Mouse (Mus musculus): ENCODE data around the gene Hoxb5.

Hoxb5 gene

DNA sequence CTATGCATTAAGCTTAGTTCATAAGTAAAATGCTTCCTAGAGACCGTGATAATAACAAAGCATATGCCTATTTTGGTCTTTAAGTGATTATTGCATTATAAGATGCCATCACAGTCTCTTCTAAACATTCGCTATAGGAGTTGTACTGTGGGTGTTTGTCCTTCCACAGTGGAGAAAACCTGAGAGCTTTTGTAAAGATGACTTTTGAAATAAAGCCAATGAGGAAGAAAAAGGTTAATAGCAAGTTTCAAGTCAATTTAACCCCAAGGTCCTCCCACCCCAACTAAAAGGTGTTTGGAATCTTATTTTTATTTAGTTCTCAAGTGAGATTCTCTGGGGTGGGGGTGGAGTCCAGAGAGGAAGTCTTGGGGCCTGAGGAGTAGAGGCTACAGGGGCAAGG is 10.0 kb downstream of the Hoxb5 start:
- no peak for TF ChIP-seq GATA4 (IDR thresholded peaks at IDR 0.05; ENCODE audit: insufficient replicate concordance, low read length)

DNA sequence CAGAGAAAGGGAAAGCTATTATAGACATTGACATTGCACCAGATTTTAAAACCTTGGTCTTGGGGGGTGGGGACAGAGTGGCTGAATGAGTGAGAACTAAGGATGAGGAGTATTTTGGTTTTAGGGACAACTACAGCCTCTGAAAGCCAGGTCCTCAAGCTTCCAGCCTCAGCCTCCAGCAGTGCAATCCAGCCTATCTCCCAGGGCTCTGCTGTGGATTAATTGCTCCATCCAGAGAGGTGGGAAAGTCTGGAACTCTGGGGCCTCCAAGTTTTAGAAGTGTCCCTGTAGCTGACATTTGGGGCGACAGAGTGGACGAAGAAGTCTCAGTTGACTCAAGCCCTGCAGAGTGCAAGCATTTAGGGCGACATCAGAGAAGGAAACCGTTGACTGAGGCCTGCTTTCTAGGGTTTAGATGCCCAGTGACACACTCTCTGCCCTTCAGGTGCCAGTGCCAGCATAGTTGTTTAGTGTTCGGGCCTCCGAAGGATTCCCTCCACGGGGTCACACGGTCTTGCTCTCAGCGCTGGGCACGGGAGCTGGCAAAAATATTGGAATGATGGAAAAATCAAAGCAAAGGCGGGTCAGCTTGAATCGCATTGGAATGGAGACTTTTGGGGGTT is 10.8 kb downstream of the Hoxb5 start:
- TF ChIP-seq GATA4 (IDR thresholded peaks at IDR 0.05; ENCODE audit: insufficient replicate concordance, low read length), result no peak

DNA sequence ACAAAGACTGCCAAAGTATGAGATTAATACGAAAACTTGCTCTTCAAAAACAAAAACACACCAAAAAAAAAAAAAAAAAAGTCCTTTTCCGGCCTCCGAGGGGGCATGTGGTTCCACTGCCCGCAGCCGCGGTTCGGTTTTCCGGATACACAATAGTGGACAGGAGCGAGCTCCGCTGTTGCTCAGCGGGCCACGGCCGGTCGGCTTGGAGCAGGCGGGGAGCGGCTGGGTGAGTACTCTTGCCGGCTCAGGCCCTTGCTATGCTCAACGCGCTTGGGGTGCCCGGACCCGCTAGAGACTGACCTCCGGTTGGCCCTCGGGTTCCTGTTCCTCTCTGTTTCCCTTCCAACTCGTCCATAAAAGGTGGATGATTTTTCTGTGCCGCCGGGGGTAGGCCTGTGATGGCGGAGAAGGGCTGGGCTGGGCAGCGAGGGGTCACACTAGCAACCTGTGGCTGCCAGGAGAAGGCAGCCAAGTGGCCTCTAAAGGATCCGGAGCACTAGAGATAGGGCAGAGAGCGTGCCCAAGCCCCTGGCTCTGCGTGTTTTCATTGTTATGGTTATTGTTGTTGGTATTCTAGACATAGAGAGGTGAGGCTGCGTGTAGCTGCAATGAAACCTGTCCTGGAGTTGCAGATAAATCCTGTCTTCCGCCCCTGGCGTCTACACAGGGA is 11.7 kb downstream of the Hoxb5 start:
- no peak for TF ChIP-seq GATA4 (IDR thresholded peaks at IDR 0.05; ENCODE audit: insufficient replicate concordance, low read length)

DNA sequence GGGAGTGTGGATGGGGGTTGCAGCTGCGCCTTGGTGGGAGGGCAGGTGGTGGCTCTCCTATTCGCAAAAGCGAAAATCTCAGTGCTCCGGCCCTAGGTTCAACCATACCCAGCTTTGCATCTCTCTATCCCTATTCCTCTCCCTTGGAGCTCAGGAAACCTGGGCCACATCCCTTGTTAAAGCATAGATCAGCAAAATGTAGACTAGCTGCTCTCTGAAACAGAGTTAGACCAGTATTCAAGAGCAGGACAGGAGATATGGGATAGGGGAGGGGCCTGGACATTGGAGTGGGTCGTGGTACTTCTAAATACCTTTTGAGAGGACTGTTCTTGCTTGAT is 12.2 kb downstream of the Hoxb5 start:
- TF ChIP-seq GATA4 (IDR thresholded peaks at IDR 0.05; ENCODE audit: insufficient replicate concordance, low read length), result no peak

GRCm38 (mm10) chr11:96316696-96317607 is 13.8 kb downstream of the Hoxb5 start:
- no peak for TF ChIP-seq GATA4 (IDR thresholded peaks at IDR 0.05; ENCODE audit: insufficient replicate concordance, low read length)

GRCm38 (mm10) chr11:96317608-96318367 is 14.7 kb downstream of the Hoxb5 start, which contains the start of gene Hoxb4:
Gene Hoxb4 (plus strand): TSS chr11:96318267.
- TF ChIP-seq GATA4 (IDR thresholded peaks at IDR 0.05; ENCODE audit: insufficient replicate concordance, low read length), result no peak

DNA sequence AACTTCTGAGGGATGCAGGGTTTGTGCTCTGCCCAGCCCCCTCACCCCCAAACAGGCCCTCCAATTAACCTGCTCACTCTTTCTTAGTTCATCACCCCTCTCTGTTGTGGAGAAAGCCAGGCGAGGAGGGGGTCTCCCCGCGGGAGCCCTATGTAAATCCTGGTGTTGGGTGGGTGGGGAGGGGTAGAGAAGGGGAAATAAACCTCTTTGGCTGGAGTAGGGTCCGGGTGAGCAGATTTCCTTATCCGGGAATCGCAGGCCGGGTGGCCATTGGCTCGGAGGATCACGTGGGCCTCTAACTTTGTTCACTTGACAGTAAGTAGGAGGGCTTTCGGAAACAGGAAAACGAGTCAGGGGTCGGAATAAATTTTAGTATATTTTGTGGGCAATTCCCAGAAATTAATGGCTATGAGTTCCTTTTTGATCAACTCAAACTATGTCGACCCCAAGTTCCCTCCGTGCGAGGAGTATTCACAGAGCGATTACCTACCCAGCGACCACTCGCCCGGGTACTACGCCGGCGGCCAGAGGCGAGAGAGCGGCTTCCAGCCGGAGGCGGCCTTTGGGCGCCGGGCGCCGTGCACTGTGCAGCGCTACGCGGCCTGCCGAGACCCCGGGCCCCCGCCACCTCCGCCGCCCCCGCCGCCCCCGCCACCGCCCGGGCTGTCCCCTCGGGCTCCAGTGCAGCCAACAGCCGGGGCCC is 15.4 kb downstream of the Hoxb5 start:
- no peak for TF ChIP-seq GATA4 (IDR thresholded peaks at IDR 0.05; ENCODE audit: insufficient replicate concordance, low read length)

DNA sequence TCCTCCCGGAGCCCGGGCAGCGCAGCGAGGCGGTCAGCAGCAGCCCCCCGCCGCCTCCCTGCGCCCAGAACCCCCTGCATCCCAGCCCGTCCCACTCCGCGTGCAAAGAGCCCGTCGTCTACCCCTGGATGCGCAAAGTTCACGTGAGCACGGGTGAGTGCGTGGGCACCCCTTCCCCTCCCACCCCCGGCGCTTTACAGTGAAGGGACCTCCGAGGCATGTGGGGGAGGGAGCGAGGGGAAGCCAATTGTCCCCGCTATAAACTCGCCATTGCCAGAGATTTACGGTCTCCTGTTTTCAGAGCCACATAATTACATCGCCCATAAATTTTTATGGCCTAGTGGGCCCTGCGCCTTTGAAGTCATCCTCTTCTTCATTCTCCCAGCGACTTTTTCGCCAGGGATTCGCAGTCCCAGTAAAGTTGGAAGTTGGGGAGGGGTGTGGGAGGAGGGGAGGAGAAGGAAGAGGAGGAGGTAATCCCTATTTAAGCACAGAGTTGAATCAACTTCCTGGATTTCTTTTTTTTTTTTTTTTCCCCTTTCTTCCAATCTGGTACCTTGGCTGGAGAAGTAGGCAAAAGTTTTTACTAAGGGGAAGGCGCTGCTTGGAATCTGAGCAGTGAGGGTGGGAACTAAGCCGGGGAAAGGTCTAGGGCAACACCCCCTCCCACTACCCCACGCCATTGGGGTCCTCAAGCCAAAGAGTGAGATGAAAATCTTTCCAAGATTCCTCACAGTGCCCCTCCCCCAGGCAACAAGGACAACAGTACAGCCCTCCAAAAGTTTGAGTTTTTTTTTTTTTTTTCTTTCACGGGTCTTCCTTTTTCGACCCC is 16.2 kb downstream of the Hoxb5 start:
- TF ChIP-seq GATA4 (IDR thresholded peaks at IDR 0.05; ENCODE audit: insufficient replicate concordance, low read length), result no peak

GRCm38 (mm10) chr11:96319910-96320309 is 16.8 kb downstream of the Hoxb5 start:
- no peak for TF ChIP-seq GATA4 (IDR thresholded peaks at IDR 0.05; ENCODE audit: insufficient replicate concordance, low read length)

GRCm38 (mm10) chr11:96320688-96321087 is 17.6 kb downstream of the Hoxb5 start:
- no peak for TF ChIP-seq GATA4 (IDR thresholded peaks at IDR 0.05; ENCODE audit: insufficient replicate concordance, low read length)

GRCm38 (mm10) chr11:96321846-96322245 is 18.7 kb downstream of the Hoxb5 start:
- TF ChIP-seq GATA4 (IDR thresholded peaks at IDR 0.05; ENCODE audit: insufficient replicate concordance, low read length), result no peak

- no peak for TF ChIP-seq GATA4 (IDR thresholded peaks at IDR 0.05; ENCODE audit: insufficient replicate concordance, low read length)
Measured at GRCm38 (mm10) chr11:96322738-96323137, 19.6 kb downstream of the Hoxb5 start.

DNA sequence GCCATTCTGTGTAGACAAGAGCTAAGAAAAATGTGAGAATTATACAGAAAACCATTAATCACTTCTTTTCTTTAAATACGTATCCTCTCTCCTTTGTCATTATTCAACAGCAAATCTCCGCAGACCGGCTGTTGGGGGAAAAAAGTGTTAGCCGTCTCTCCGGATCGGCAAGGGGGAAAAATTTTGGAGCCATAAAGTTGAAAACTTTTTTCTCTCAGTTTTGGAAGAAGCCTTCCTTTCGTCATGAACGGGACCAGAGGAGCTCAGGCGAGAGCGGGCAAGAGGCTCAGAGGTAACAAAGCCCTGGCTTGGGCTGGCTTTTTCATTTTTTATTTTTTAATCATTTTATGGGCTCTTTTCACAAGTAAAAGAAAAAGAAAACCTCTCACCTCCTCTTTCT is 20.0 kb downstream of the Hoxb5 start, which contains the start of gene Hoxb3:
Hoxb3 (plus strand) TSS at position 173 of the 400 bp plus-strand sequence.
- TF ChIP-seq GATA4 (IDR thresholded peaks at IDR 0.05; ENCODE audit: insufficient replicate concordance, low read length), result no peak

DNA sequence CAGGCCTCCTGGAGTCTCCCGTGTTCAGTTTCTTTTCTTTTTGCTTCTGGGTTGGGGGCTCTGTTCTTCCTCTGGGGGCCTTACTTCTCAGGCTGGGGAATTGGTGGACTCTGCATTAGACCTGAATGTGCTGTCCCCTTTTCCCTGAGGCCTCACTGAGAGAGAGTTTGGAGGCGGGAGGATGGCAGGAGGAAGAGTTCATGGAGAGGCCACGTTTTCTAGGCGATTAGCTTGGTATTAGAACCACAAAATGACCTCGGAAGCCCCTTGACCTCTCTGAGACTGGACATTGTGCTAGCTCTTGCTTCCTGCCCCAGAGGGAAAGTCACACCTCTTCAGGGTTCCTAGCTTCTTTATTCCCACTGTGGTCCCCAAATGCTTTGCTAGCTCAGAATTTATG is 21.0 kb downstream of the Hoxb5 start:
- TF ChIP-seq GATA4 (IDR thresholded peaks at IDR 0.05; ENCODE audit: insufficient replicate concordance, low read length), result peak; percentile 62; the same call in 1 of the 2 replicates

Data from liver, adult (tissue).